Mouse (Mus musculus): ENCODE measurements around the gene Cd180. TPM values are rescaled to one million over a fixed set of nuclear protein-coding genes. Genes with fewer than 3 reads are reported as not detected.
"Not testable (repeated sequence)": the region's sequence is repeated elsewhere in the genome, so short reads cannot be mapped to it uniquely, and the experiment has no call there.

Cd180 gene
- polyA plus RNA-seq, 1 experiment from 2014 or later = 0.51 TPM

GRCm38 (mm10) chr13:102725416-102725815 lies 32.1 kb downstream of the Cd180 start:
- H3K9ac ChIP-seq = no peak overlapping the region
- no peaks in the 10 kb centered on the region for H3K9me3 ChIP-seq
- H3K4me3 ChIP-seq = no peak overlapping the region
- no peaks in the 10 kb centered on the region for H3K27me3 ChIP-seq
- H3K4me1 ChIP-seq = no peaks in the 10 kb centered on the region
- no peak overlapping the region for H3K4me2 ChIP-seq (replicated peaks)
- no peak for ATAC-seq (ENCODE audit: insufficient number of reproducible peaks, insufficient read depth, low FRiP score, low TSS enrichment)
- H3K36me3 ChIP-seq = no peaks in the 10 kb centered on the region
- no peak overlapping the region for H3K27ac ChIP-seq

DNA sequence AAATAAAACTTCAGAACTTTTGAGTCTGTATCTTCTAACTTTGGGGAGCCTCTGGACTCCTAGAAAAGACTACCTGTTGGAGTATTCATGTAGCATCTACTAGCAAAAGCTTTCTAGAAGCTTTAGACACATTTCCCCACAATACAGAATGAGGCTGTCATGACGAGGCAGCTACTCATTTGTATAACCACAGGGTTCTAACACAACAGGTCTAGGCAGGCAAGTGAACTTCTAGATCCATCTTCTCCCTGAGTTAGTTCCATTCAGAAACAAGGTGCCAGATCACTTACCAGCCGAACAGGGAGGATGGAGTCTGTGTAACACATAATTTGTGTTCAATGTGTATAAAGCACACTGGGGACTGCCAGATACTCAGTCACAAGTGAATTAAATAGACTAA lies 32.5 kb downstream of the Cd180 start:
- H3K27ac ChIP-seq = no peak overlapping the region
- WGBS = 80% methylated on average over 2 of the region's 2 CpGs
- ATAC-seq (ENCODE audit: insufficient number of reproducible peaks, insufficient read depth, low FRiP score, low TSS enrichment) = no peak

DNA sequence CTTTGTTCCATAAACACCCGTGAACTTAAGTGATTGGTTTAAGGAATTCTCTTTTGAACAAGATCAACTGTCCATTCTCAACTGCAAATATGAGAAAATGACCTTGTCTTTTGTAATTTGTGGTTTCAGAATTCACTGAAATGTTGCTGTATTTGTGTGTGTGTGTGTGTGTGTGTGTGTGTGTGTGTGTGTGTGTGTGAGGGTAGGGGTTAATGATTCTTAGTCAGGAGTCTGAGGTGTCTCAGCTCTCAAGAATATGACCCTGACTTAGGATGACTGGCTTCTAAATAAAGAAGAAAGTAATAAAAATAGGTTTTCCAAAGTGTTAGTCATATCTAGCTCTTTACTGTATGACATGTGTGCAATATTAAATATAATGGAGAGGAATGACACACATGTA lies 33.5 kb downstream of the Cd180 start:
- H3K36me3 ChIP-seq = no peaks in the 10 kb centered on the region
- no peak overlapping the region for H3K4me3 ChIP-seq
- H3K4me1 ChIP-seq = no peaks in the 10 kb centered on the region
- ATAC-seq (ENCODE audit: insufficient number of reproducible peaks, insufficient read depth, low FRiP score, low TSS enrichment) = no peak
- H3K9ac ChIP-seq = no peak overlapping the region
- 85% methylated on average over 1 of the region's 1 CpGs for WGBS
- H3K27ac ChIP-seq = no peak overlapping the region
- H3K4me2 ChIP-seq (replicated peaks) = no peak overlapping the region
- no peaks in the 10 kb centered on the region for H3K9me3 ChIP-seq
- no peaks in the 10 kb centered on the region for H3K27me3 ChIP-seq

More for the DNA sequence above, 32.5 kb downstream of the Cd180 start:
- no peaks in the 10 kb centered on the region for H3K36me3 ChIP-seq
- no peak overlapping the region for H3K4me3 ChIP-seq
- no peaks in the 10 kb centered on the region for H3K27me3 ChIP-seq
- no peaks in the 10 kb centered on the region for H3K9me3 ChIP-seq
- H3K9ac ChIP-seq = no peak overlapping the region
- H3K4me2 ChIP-seq (replicated peaks) = no peak overlapping the region
- no peaks in the 10 kb centered on the region for H3K4me1 ChIP-seq

GRCm38 (mm10) chr13:102728035-102728434 lies 34.7 kb downstream of the Cd180 start:
- Histone ChIP-seq H3K36me3 (no peaks in the 10 kb centered on the region), H3K9me3 (no peaks in the 10 kb centered on the region), H3K4me1 (no peaks in the 10 kb centered on the region), H3K27ac (no peak overlapping the region), H3K4me2 (replicated peaks) (no peak overlapping the region), H3K4me3 (no peak overlapping the region), H3K9ac (no peak overlapping the region), H3K27me3 (no peaks in the 10 kb centered on the region)
- ATAC-seq (ENCODE audit: insufficient number of reproducible peaks, insufficient read depth, low FRiP score, low TSS enrichment) = no peak
- 77% methylated on average over 3 of the region's 3 CpGs for WGBS

GRCm38 (mm10) chr13:102728951-102729350 lies 35.6 kb downstream of the Cd180 start:
- WGBS = 67% methylated on average over 7 of the region's 7 CpGs
- not testable (repeated sequence) for H3K27me3 ChIP-seq; H3K27ac ChIP-seq; H3K4me2 ChIP-seq (replicated peaks); H3K9me3 ChIP-seq; H3K36me3 ChIP-seq; H3K9ac ChIP-seq; H3K4me3 ChIP-seq; ATAC-seq (ENCODE audit: insufficient number of reproducible peaks, insufficient read depth, low FRiP score, low TSS enrichment); H3K4me1 ChIP-seq

DNA sequence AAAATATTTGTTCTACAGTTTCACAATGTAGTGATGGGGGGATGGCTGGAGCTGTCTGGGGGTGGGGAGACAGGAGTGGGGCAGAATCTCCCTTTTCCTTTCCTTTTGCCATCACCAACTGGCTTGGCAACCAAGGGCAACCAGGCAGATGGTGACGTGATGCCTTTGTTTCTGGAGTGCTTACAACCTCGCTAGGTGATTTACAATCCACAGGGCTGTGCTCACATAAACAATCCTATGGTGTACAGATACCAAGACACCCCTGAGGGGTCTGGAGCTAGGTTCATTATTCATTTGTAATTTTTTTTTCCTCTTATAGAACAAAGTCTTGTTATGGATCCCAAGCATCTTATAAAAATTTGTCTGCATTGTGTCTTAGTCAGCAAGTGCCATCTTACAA lies 39.7 kb downstream of the Cd180 start:
- no peaks in the 10 kb centered on the region for H3K4me1 ChIP-seq
- no peak overlapping the region for H3K4me3 ChIP-seq
- 79% methylated on average over 2 of the region's 2 CpGs for WGBS
- H3K27me3 ChIP-seq = no peaks in the 10 kb centered on the region
- no peak overlapping the region for H3K27ac ChIP-seq
- H3K36me3 ChIP-seq = peaks cover 37% of the 10 kb centered on the region
- H3K4me2 ChIP-seq (replicated peaks) = no peak overlapping the region
- no peak overlapping the region for H3K9ac ChIP-seq
- H3K9me3 ChIP-seq = no peaks in the 10 kb centered on the region
- ATAC-seq (ENCODE audit: insufficient number of reproducible peaks, insufficient read depth, low FRiP score, low TSS enrichment) = no peak

GRCm38 (mm10) chr13:102737811-102738210 lies 44.5 kb downstream of the Cd180 start:
- no peak for ATAC-seq (ENCODE audit: insufficient number of reproducible peaks, insufficient read depth, low FRiP score, low TSS enrichment)
- Histone ChIP-seq H3K27ac (no peak overlapping the region), H3K4me3 (no peak overlapping the region), H3K36me3 (peaks cover 50% of the 10 kb centered on the region), H3K9ac (no peak overlapping the region), H3K4me1 (no peaks in the 10 kb centered on the region), H3K9me3 (no peaks in the 10 kb centered on the region), H3K4me2 (replicated peaks) (no peak overlapping the region), H3K27me3 (no peaks in the 10 kb centered on the region)
- WGBS = 90% methylated on average over 7 of the region's 7 CpGs

DNA sequence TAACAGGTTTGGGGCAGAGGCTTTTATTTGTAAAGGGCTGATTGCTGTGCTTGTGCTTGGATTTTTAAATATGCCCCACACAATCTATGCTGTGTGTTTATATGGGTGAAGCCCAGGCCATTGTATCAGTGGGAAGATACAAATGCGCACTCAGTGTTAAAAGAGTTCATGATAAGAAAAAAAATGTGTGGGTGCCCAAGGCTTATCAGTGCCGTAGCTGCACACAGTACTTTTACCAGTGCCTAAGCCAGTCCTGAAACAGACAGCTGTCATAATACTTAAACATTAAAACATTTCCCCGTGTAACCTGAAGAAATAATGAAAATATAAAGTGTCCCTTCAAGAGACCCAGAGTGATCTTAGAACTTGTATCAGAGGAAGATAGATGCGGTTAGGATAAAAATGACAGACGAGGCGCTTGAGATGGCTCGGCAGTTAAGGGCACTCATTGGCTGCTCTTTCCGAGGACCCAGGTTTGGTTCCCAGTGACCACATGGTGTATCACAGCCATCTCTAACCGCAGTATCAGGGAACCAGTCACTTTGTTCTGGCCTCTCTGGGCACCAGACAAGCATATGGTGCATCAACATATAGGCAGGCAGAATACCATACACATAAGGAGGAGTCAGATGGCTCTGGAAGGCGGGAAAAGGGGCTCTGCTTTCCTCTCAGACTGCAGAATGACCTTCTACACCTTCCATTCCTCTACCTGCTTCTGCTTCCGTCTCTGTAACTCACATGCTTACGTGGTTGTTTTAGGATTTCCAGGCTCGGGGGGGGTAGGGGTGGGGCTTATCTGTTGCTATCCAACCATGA lies 46.6 kb downstream of the Cd180 start:
- Histone ChIP-seq H3K27me3 (no peaks in the 10 kb centered on the region), H3K27ac (no peak overlapping the region), H3K9me3 (no peaks in the 10 kb centered on the region), H3K4me3 (no peak overlapping the region), H3K4me1 (no peaks in the 10 kb centered on the region), H3K36me3 (peaks cover 44% of the 10 kb centered on the region), H3K4me2 (replicated peaks) (no peak overlapping the region), H3K9ac (no peak overlapping the region)
- 86% methylated on average over 13 of the region's 13 CpGs for whole genome bisulfite sequencing
- ATAC-seq (ENCODE audit: insufficient number of reproducible peaks, insufficient read depth, low FRiP score, low TSS enrichment) = no peak

GRCm38 (mm10) chr13:102744481-102745269 lies 51.3 kb downstream of the Cd180 start:
- no peak for ATAC-seq (ENCODE audit: insufficient number of reproducible peaks, insufficient read depth, low FRiP score, low TSS enrichment)
- WGBS = 66% methylated on average over 9 of the region's 9 CpGs

DNA sequence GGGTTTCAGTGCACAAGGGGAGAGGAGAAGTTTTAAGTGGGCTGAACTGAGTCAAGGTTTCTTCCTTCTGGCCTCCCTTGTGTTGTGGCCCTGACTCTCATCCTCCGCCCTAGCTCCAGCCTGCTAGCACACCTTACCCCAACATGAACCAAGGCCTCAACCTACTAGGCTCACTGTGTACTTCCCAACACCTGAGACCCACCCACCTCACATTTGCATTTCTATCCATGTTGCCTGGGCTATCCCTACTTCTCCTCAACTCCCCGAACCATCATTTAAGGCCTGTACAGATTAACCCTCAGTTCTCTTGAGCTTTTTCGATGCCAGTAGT lies 51.9 kb downstream of the Cd180 start:
- peaks cover 10% of the 10 kb centered on the region for H3K36me3 ChIP-seq
- no peaks in the 10 kb centered on the region for H3K4me1 ChIP-seq
- WGBS = 96% methylated on average over 3 of the region's 3 CpGs
- no peak overlapping the region for H3K27ac ChIP-seq
- no peaks in the 10 kb centered on the region for H3K9me3 ChIP-seq
- no peak overlapping the region for H3K9ac ChIP-seq
- H3K27me3 ChIP-seq = no peaks in the 10 kb centered on the region
- no peak overlapping the region for H3K4me2 ChIP-seq (replicated peaks)
- no peak overlapping the region for H3K4me3 ChIP-seq
- ATAC-seq (ENCODE audit: insufficient number of reproducible peaks, insufficient read depth, low FRiP score, low TSS enrichment) = no peak

More at GRCm38 (mm10) chr13:102744481-102745269, 51.3 kb downstream of the Cd180 start:
- Histone ChIP-seq H3K9ac (no peak overlapping the region), H3K4me3 (no peak overlapping the region), H3K36me3 (peaks cover 6% of the 10 kb centered on the region; the same call in 1 of the 2 replicates), H3K27ac (no peak overlapping the region), H3K27me3 (no peaks in the 10 kb centered on the region), H3K4me2 (replicated peaks) (no peak overlapping the region), H3K4me1 (no peaks in the 10 kb centered on the region), H3K9me3 (no peaks in the 10 kb centered on the region)

DNA sequence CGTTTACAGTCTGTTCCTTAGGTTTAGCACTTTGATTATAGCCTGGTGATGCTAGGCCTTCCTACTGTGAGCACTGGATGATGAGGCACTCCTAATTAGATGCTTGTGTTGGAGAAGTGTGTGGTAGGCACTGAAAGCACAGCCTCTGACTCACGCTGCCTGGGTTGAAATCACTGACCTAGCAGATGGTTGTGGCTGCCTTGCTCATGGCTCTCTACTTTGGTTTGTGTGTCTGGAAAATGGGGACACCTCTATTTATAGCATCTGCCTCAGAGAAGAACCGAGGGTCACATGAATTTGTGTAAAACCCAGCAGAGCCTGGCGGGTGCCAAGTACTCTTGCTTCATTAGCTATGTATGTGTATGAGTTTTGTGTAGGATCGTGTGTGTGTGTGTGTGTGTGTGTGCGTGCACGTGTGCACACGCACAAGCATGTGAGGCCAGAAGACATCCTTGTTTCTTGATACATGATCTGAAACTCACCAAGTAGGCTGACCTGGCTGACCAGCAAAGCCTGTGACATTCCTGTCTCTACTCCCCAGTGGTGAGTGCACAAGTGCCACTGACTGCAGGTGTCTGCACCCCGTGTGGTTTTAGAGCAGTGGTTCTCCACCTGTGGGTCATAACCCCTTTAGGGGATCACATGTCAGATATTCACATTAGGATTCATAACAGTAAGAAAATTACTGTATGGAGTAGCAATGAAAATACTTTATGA lies 52.4 kb downstream of the Cd180 start:
- no peaks in the 10 kb centered on the region for H3K9me3 ChIP-seq
- H3K9ac ChIP-seq = no peak overlapping the region
- H3K4me3 ChIP-seq = no peak overlapping the region
- H3K27ac ChIP-seq = no peak overlapping the region
- H3K36me3 ChIP-seq = peaks cover 13% of the 10 kb centered on the region
- 88% methylated on average over 9 of the region's 9 CpGs for WGBS
- ATAC-seq (ENCODE audit: insufficient number of reproducible peaks, insufficient read depth, low FRiP score, low TSS enrichment) = no peak
- no peaks in the 10 kb centered on the region for H3K27me3 ChIP-seq
- no peaks in the 10 kb centered on the region for H3K4me1 ChIP-seq
- no peak overlapping the region for H3K4me2 ChIP-seq (replicated peaks)

All from embryonic facial prominence, embryonic 12.5 days (tissue).